Mouse (Mus musculus): ENCODE measurements around the gene Dclk1. TPM values are rescaled to one million over a fixed set of nuclear protein-coding genes. Genes with fewer than 3 reads are reported as not detected.

The Dclk1 gene
- polyA plus RNA-seq, 1 experiment from 2014 or later = 30.0 TPM

DNA sequence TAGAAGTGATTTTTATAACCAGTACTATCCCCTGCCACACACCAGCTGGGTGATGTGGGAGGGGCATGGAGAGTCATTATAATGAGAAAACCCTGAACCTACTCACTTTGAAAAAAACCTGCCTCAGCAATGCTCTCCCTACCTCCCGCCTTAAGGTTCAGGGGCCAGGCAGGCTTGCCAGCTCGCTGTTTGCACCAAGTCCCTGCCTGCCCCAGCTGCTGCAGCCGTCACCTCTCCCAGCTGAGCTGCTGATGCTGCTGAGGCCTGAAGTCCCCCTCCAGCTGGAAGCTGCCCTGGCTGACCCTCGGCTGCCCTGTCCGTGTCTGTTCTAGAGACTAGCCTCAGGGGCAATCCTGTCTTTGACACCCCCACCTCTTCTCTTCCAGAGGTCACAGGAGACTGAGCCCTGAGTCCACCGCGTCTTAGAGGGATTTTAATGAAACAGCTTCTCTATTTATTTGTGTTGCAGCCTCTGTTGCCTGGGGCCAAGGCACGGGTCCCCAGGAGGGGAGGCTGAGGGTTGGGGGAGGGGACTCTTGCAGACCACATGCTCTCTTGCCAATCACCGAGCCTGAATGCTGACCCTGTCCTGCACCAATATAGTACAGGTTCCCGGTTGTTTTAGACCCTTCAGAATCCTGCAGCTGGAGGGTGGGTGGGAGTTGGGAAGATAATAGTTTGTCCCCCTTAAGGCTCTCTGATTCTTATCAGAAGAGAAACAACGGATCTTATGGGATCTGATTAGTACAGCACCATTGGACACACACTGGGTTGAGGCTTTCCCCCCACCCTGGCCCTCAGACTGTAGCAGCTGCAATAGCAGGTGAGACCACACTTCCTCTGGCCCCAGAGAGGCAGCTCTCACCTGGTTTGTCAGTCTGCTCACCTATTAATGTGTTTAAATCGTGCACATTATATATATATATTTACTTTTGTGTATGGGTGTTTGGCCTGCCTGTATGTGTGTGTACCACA, 346.1 kb downstream of the Dclk1 start:
- Histone ChIP-seq H3K9me3 (ENCODE audit: low read length) (no peaks in the 10 kb centered on the region), H3K4me2 (replicated peaks; ENCODE audit: low read depth, low read length) (peak overlapping the region; percentile 32), H3K4me3 (ENCODE audit: low read length) (no peak overlapping the region; the same call in 1 of the 2 replicates), H3K27ac (ENCODE audit: low read length) (peak overlapping the region; percentile 78), H3K4me1 (ENCODE audit: insufficient read depth, low read length) (peaks cover 15% of the 10 kb centered on the region), H3K36me3 (ENCODE audit: insufficient read depth, low read length) (no peaks in the 10 kb centered on the region), H3K9ac (replicated peaks; ENCODE audit: low read length) (peak overlapping the region; percentile 36), H3K27me3 (ENCODE audit: insufficient read depth, low read length) (no peaks in the 10 kb centered on the region)
- ATAC-seq (ENCODE audit: low FRiP score, low TSS enrichment) = peak; percentile 93
- WGBS = 10% methylated on average over 12 of the region's 12 CpGs

Other genes starting within 250 kb of the Dclk1 start
- gene Ccna1, start 186.9 kb upstream of the Dclk1 start, polyA plus RNA-seq (2015; fragmentation: Nextera tagmentation; extraction: Ambion mirVana) = 1.1 and 3.1 TPM in 2 replicates
- gene Spg20, start 130.3 kb upstream of the Dclk1 start, polyA plus RNA-seq (2015; fragmentation: Nextera tagmentation; extraction: Ambion mirVana) = 44.3 and 45.7 TPM in 2 replicates
- gene Ccdc169, start 105.0 kb upstream of the Dclk1 start, polyA plus RNA-seq (2015; fragmentation: Nextera tagmentation; extraction: Ambion mirVana) = not detected in 2 replicates
- gene Sohlh2, start 60.3 kb upstream of the Dclk1 start, polyA plus RNA-seq (2015; fragmentation: Nextera tagmentation; extraction: Ambion mirVana) = not detected in 2 replicates
- gene Gm21954, start 229.8 kb downstream of the Dclk1 start, polyA plus RNA-seq (2015; fragmentation: Nextera tagmentation; extraction: Ambion mirVana) = not detected in 2 replicates